Comparison of ENCODE assay signal across 12 mouse cellular contexts in genomic region chr6:36896656-36897055, GRCm38 (mm10).
DNase-seq lines count a peak whose midpoint lies in the region; ATAC-seq and TF ChIP-seq lines count a peak whose summit lies in the region.
"Had no signal": no experiment of that assay in that cellular context is flagged by ENCODE, and none has a peak within 500 bp of the region (broad histone marks: within the 10 kb centered on the region; RNA-seq: fewer than 3 reads in every experiment).

No protein-coding gene starts in this region.

- no peak overlapping the region for H3K4me3 ChIP-seq in kidney, adult 2 months (ENCODE audit: insufficient read depth, low read depth, low read length)
- no peak overlapping the region for H3K4me3 ChIP-seq in limb, embryonic 11.5 days (ENCODE audit: low read depth, low read length)
- H3K4me3 ChIP-seq: forebrain, embryonic 15.5 days had no signal

- no peaks in the 10 kb centered on the region for H3K4me1 ChIP-seq in kidney, adult 2 months (ENCODE audit: control insufficient read depth, insufficient read depth, low read length)
- H3K4me1 ChIP-seq in limb, embryonic 11.5 days (ENCODE audit: control insufficient read depth, insufficient read depth, low read length), result 0 out of 2 replicates have a peak, but pooled peaks cover 2% of the 10 kb centered on the region
- H3K4me1 ChIP-seq: forebrain, embryonic 15.5 days had no signal

- peak; percentile 13 for DNase-seq in kidney, adult 2 months
- no peak for DNase-seq in kidney, postnatal 10 days
- peak; percentile 67 for DNase-seq in brain, adult 2 months (ENCODE audit: low read depth, low spot score)
- peak; percentile 49 for DNase-seq in heart, adult 8-10 months (ENCODE audit: low spot score)
- DNase-seq in limb, embryonic 11.5 days (ENCODE audit: low spot score), result no peak
- no peak for DNase-seq in thymus, postnatal 4 days
- no peak for DNase-seq in ovary, postnatal 36 days (ENCODE audit: low spot score)
- DNase-seq: thymus, postnatal 14 days had no signal

- no peaks in the 10 kb centered on the region for H3K9me3 ChIP-seq in limb, embryonic 11.5 days (ENCODE audit: control insufficient read depth, low read length)
- H3K9me3 ChIP-seq: forebrain, embryonic 15.5 days had no signal

- TF ChIP-seq CTCF in kidney, adult 2 months (conservative IDR thresholded peaks at IDR 0.05; ENCODE audit: insufficient read depth, insufficient read length, low read depth, low read length), result no peak

- H3K27ac ChIP-seq in kidney, adult 2 months (ENCODE audit: insufficient read depth, low read depth, low read length), result no peak overlapping the region
- H3K27ac ChIP-seq in limb, embryonic 11.5 days (replicated peaks; ENCODE audit: low read depth, low read length), result peak overlapping the region; percentile 58; the same call in 1 of the 2 replicates
- H3K27ac ChIP-seq: forebrain, embryonic 15.5 days; hindbrain, embryonic 14.5 days had no signal

- H3K4me2 ChIP-seq in limb, embryonic 11.5 days (ENCODE audit: low read depth, severe bottlenecking), result no peak overlapping the region
- H3K4me2 ChIP-seq: forebrain, embryonic 15.5 days; hindbrain, embryonic 14.5 days had no signal

- TF ChIP-seq POLR2A in kidney, adult 2 months (IDR thresholded peaks at IDR 0.05; ENCODE audit: low read depth, low read length), result no peak

- 72% methylated on average over 2 of the region's 2 CpGs for WGBS in kidney, adult 2 months
- WGBS in limb, embryonic 11.5 days, result 41% methylated on average over 2 of the region's 2 CpGs

- H3K36me3 ChIP-seq in kidney, adult 2 months (ENCODE audit: control insufficient read depth, insufficient read depth, low read length), result no peaks in the 10 kb centered on the region
- H3K36me3 ChIP-seq in limb, embryonic 11.5 days (ENCODE audit: control insufficient read depth, insufficient read depth, low read length), result no peaks in the 10 kb centered on the region
- H3K36me3 ChIP-seq: forebrain, embryonic 15.5 days had no signal

- ATAC-seq in limb, embryonic 11.5 days (ENCODE audit: insufficient number of reproducible peaks, low FRiP score, low TSS enrichment, low read depth), result peak; percentile 86
- no peak for ATAC-seq in inflammation-experienced regulatory T-cells, adult 6 months
- ATAC-seq: forebrain, embryonic 15.5 days had no signal

- no peak overlapping the region for H3K9ac ChIP-seq in limb, embryonic 11.5 days (ENCODE audit: low read length)
- H3K9ac ChIP-seq: forebrain, embryonic 15.5 days; hindbrain, embryonic 14.5 days had no signal

- no peaks in the 10 kb centered on the region for H3K27me3 ChIP-seq in kidney, adult 2 months (replicated peaks; ENCODE audit: control insufficient read depth, insufficient read depth, low read length)
- no peaks in the 10 kb centered on the region for H3K27me3 ChIP-seq in limb, embryonic 11.5 days (ENCODE audit: control insufficient read depth, insufficient read depth, low read length)
- H3K27me3 ChIP-seq: CH12.LX; forebrain, embryonic 15.5 days had no signal

Comparison
In these comparisons a context has a peak if more than half of its experiments do, and no peak if none do; other contexts are left out.
1. DNase-seq: peak in kidney, adult 2 months (single experiment), brain, adult 2 months (single experiment) and heart, adult 8-10 months (single experiment); none in kidney, postnatal 10 days (single experiment), limb, embryonic 11.5 days (single experiment), thymus, postnatal 4 days (single experiment) and ovary, postnatal 36 days (single experiment).